Mouse (Mus musculus) cortical plate, adult 2 months (tissue): ENCODE measurements around the gene Nalcn.
A peak's percentile ranks its signal among the peaks of the same experiment; 100 is the strongest.

Source experiments
- CTCF ChIP-seq: fragments of 200-500 bp; IDR thresholded peaks from 2 replicates; pipeline ENCODE4 v1.5.1; 2011; ENCODE audit warnings: mild to moderate bottlenecking, control low read depth, low read length; ENCODE audit not compliant: insufficient read depth; ENCODE audit errors: extremely low read depth
- POLR2A ChIP-seq: fragments of 200-500 bp; IDR thresholded peaks from 2 replicates; pipeline ENCODE4 v1.6.1; 2011; ENCODE audit warnings: mild to moderate bottlenecking, low read length, control low read depth; ENCODE audit not compliant: insufficient read depth; ENCODE audit errors: extremely low read depth

- TF ChIP-seq POLR2A: no peak
- peak; percentile 29 for TF ChIP-seq CTCF
These were observed 84.6 kb downstream of the Nalcn start for GRCm38 (mm10) chr14:123542362-123542761.
